9 mouse cellular contexts compared by ENCODE assay signal in genomic region chr13:69691074-69691473, GRCm38 (mm10). TPM values are rescaled to one million over a fixed set of nuclear protein-coding genes. Genes with fewer than 3 reads are reported as not detected.
DNase-seq lines count a peak whose midpoint lies in the region; ATAC-seq and TF ChIP-seq lines count a peak whose summit lies in the region.
"Had no signal": no experiment of that assay in that cellular context is flagged by ENCODE, and none has a peak within 500 bp of the region (broad histone marks: within the 10 kb centered on the region; RNA-seq: fewer than 3 reads in every experiment).

No protein-coding gene starts in this region.

- no peaks in the 10 kb centered on the region for H3K27me3 ChIP-seq in kidney, embryonic 14.5 days (ENCODE audit: control insufficient read depth, insufficient read depth, low read length)
- no peaks in the 10 kb centered on the region for H3K27me3 ChIP-seq in MEL (ENCODE audit: control insufficient read depth in 1 of 2, insufficient read depth in 2 of 2, low read length in 2 of 2)
- no peaks in the 10 kb centered on the region for H3K27me3 ChIP-seq in forebrain, postnatal 0 days (ENCODE audit: insufficient read depth, low read length)

- no peak for ATAC-seq in kidney, embryonic 14.5 days (ENCODE audit: low FRiP score, low TSS enrichment)
- ATAC-seq in forebrain, postnatal 0 days = peak; percentile 58; the same call in 1 of the 2 replicates
- no peak for ATAC-seq in monocyte, adult 5-6 weeks (replicated peaks; ENCODE audit: insufficient number of reproducible peaks, low FRiP score, low TSS enrichment, poor library complexity, severe bottlenecking)

- intact Hi-C loops in left cerebral cortex, postnatal 25 days (cut with DNase I) = loop anchor here (5.0 kb wide), 1 partner anchor 301 kb away; no protein-coding TSS in a partner anchor

- no peaks in the 10 kb centered on the region for H3K9me3 ChIP-seq in kidney, embryonic 14.5 days (ENCODE audit: control insufficient read depth, low read length)
- H3K9me3 ChIP-seq in MEL (replicated peaks; ENCODE audit: insufficient read depth, low read length) = no peaks in the 10 kb centered on the region
- H3K9me3 ChIP-seq in forebrain, postnatal 0 days (ENCODE audit: low read length) = no peaks in the 10 kb centered on the region

- TF ChIP-seq CTCF in MEL (IDR thresholded peaks at IDR 0.05 in 2 of 3, conservative IDR thresholded peaks at IDR 0.05 in 1 of 3; ENCODE audit: control insufficient read depth in 1 of 3, insufficient read depth in 1 of 3, low read depth in 2 of 3, low read length in 3 of 3, poor library complexity in 1 of 3, severe bottlenecking in 1 of 3) = peak; percentile 79 to 85 (median 79)
- peak; percentile 78 for TF ChIP-seq CTCF in brain, embryonic 14.5 days (IDR thresholded peaks at IDR 0.05; ENCODE audit: borderline replicate concordance, extremely low read depth, insufficient read depth, insufficient read length)
- TF ChIP-seq CTCF in forebrain, postnatal 0 days (IDR thresholded peaks at IDR 0.05; ENCODE audit: low read depth) = peak; percentile 73

- peak; percentile 82 for TF ChIP-seq RAD21 in MEL (IDR thresholded peaks at IDR 0.05; ENCODE audit: low read depth, low read length)

- no peak overlapping the region for H3K9ac ChIP-seq in kidney, embryonic 14.5 days (ENCODE audit: low read depth, low read length)
- no peak overlapping the region for H3K9ac ChIP-seq in MEL (ENCODE audit: control insufficient read depth, low read depth, low read length, poor library complexity, severe bottlenecking)
- H3K9ac ChIP-seq in forebrain, postnatal 0 days = no peak overlapping the region

- peak; percentile 66 for DNase-seq in kidney, adult 18-20 months
- peak; percentile 63 for DNase-seq in MEL (ENCODE audit: low read depth, low spot score)
- DNase-seq in brain, embryonic 14.5 days (ENCODE audit: low read depth) = peak; percentile 68
- DNase-seq in forebrain, postnatal 0 days = peak; percentile 59
- peak; percentile 69 to 71 for DNase-seq in left cerebral cortex, postnatal 25 days (ENCODE audit: low spot score in 2 of 2)
- peak; percentile 6 for DNase-seq in retina, adult 2 months (ENCODE audit: low read depth, low spot score)

- no peaks in the 10 kb centered on the region for H3K36me3 ChIP-seq in kidney, embryonic 14.5 days (ENCODE audit: control insufficient read depth, insufficient read depth, low read length)
- H3K36me3 ChIP-seq in MEL (ENCODE audit: control insufficient read depth in 1 of 2, insufficient read depth in 2 of 2, low read length in 2 of 2) = no peaks in the 10 kb centered on the region
- H3K36me3 ChIP-seq in forebrain, postnatal 0 days (ENCODE audit: insufficient read depth) = no peaks in the 10 kb centered on the region

- no peak overlapping the region for H3K4me3 ChIP-seq in kidney, embryonic 14.5 days (ENCODE audit: low read length)
- no peak overlapping the region for H3K4me3 ChIP-seq in MEL (ENCODE audit: control insufficient read depth in 1 of 2, insufficient read depth in 1 of 2, low read depth in 2 of 2, low read length in 2 of 2)
- no peak overlapping the region for H3K4me3 ChIP-seq in forebrain, postnatal 0 days (ENCODE audit: low read depth, low read length)
- H3K4me3 ChIP-seq: erythroblast, embryonic 14.5 days had no signal

- TF ChIP-seq EP300 in MEL (IDR thresholded peaks at IDR 0.05; ENCODE audit: low read depth in 1 of 2, low read length in 2 of 2) = no peak

- no peak for TF ChIP-seq POLR2A in MEL (IDR thresholded peaks at IDR 0.05; ENCODE audit: control insufficient read depth in 1 of 2, insufficient read depth in 1 of 2, low read depth in 1 of 2, low read length in 2 of 2, poor library complexity in 1 of 2)
- no peak for TF ChIP-seq POLR2A in brain, embryonic 14.5 days (IDR thresholded peaks at IDR 0.05; ENCODE audit: borderline replicate concordance, extremely low read depth, insufficient read depth, insufficient read length, poor library complexity, severe bottlenecking)

- H3K4me1 ChIP-seq in kidney, embryonic 14.5 days (ENCODE audit: control insufficient read depth, insufficient read depth, low read length) = no peaks in the 10 kb centered on the region
- no peaks in the 10 kb centered on the region for H3K4me1 ChIP-seq in MEL (ENCODE audit: control insufficient read depth in 1 of 2, insufficient read depth in 2 of 2, low read length in 2 of 2)
- H3K4me1 ChIP-seq in forebrain, postnatal 0 days (ENCODE audit: insufficient read depth) = peaks cover 1% of the 10 kb centered on the region; the same call in 1 of the 2 replicates

- WGBS in kidney, embryonic 14.5 days = 35% methylated on average over 7 of the region's 7 CpGs
- WGBS in forebrain, postnatal 0 days = 40% methylated on average over 7 of the region's 7 CpGs

- H3K79me2 ChIP-seq in MEL (ENCODE audit: control insufficient read depth, insufficient read depth, low read length, poor library complexity) = no peaks in the 10 kb centered on the region

- H3K4me2 ChIP-seq in kidney, embryonic 14.5 days (replicated peaks; ENCODE audit: low read depth, low read length) = no peak overlapping the region
- no peak overlapping the region for H3K4me2 ChIP-seq in forebrain, postnatal 0 days (ENCODE audit: low read depth)

- H3K27ac ChIP-seq in kidney, embryonic 14.5 days (ENCODE audit: low read depth, low read length) = no peak overlapping the region
- no peak overlapping the region for H3K27ac ChIP-seq in MEL (ENCODE audit: control insufficient read depth, low read depth, low read length)
- no peak overlapping the region for H3K27ac ChIP-seq in forebrain, postnatal 0 days (ENCODE audit: low read depth, low read length)

TF ChIP-seq in MEL, 35 proteins besides CTCF, POLR2A, EP300 and RAD21:
- peak; percentile 65 for TF ChIP-seq ZC3H11A (IDR thresholded peaks at IDR 0.05; ENCODE audit: low read depth, low read length)
- TF ChIP-seq MYC (IDR thresholded peaks at IDR 0.05; ENCODE audit: low read depth, low read length) = no peak
- peak; percentile 85 for TF ChIP-seq SMC3 (IDR thresholded peaks at IDR 0.05; ENCODE audit: low read depth, low read length)

RNA-seq across cellular contexts. Expression of gene Ube2ql1, which starts 48.6 kb away (rescaled TPM):
- polyA plus RNA-seq in kidney, embryonic 14.5 days (2014; fragmentation: Nextera tagmentation; extraction: Ambion mirVana) = 0.73 and 1.1 TPM in 2 replicates
- not detected in 2 replicates for total RNA-seq in MEL (2012; rRNA removed)
- not detected for polyA plus RNA-seq in MEL (2012; ENCODE audit: insufficient read depth in 1 of 2, insufficient read length in 2 of 2, low read depth in 1 of 2, low replicate concordance in 2 of 2, missing spikeins in 1 of 2)
- 66.3 and 122 TPM in 2 replicates for polyA plus RNA-seq in brain, embryonic 14.5 days (2012; rRNA removed)
- total RNA-seq in forebrain, postnatal 0 days (2014; rRNA removed) = 120 and 129 TPM in 2 replicates
- 22.2 and 25.6 TPM in 2 replicates for polyA plus RNA-seq in forebrain, postnatal 0 days (2015; fragmentation: Nextera tagmentation; extraction: Ambion mirVana)
- 100 to 1,000 TPM; 204 to 227 TPM for total RNA-seq in left cerebral cortex, postnatal 25 days (2021)
- not detected in 3 replicates for total RNA-seq in monocyte, adult 5-6 weeks (2017)
- polyA plus RNA-seq: erythroblast, embryonic 14.5 days had no signal

Comparison
In these comparisons a context has a peak if more than half of its experiments do, and no peak if none do; other contexts are left out.
1. DNase-seq: peak in every context shown above with its lines; median percentile 70 in left cerebral cortex, postnatal 25 days; 68 in brain, embryonic 14.5 days; 66 in kidney, adult 18-20 months; 63 in MEL; 59 in forebrain, postnatal 0 days; 6 in retina, adult 2 months.
2. RNA of gene Ube2ql1, which starts 48.6 kb away (total RNA-seq): 204 to 227 TPM in left cerebral cortex, postnatal 25 days and 120 to 129 TPM in forebrain, postnatal 0 days; not detected in MEL and not detected in monocyte, adult 5-6 weeks; every median in the first group is over 100 times any median in the second.
3. Peak in every context shown above with its lines, with median percentiles within 50 percentile points of each other: CTCF ChIP-seq.